8 mouse cellular contexts compared by ENCODE assay signal in the genomic region with DNA sequence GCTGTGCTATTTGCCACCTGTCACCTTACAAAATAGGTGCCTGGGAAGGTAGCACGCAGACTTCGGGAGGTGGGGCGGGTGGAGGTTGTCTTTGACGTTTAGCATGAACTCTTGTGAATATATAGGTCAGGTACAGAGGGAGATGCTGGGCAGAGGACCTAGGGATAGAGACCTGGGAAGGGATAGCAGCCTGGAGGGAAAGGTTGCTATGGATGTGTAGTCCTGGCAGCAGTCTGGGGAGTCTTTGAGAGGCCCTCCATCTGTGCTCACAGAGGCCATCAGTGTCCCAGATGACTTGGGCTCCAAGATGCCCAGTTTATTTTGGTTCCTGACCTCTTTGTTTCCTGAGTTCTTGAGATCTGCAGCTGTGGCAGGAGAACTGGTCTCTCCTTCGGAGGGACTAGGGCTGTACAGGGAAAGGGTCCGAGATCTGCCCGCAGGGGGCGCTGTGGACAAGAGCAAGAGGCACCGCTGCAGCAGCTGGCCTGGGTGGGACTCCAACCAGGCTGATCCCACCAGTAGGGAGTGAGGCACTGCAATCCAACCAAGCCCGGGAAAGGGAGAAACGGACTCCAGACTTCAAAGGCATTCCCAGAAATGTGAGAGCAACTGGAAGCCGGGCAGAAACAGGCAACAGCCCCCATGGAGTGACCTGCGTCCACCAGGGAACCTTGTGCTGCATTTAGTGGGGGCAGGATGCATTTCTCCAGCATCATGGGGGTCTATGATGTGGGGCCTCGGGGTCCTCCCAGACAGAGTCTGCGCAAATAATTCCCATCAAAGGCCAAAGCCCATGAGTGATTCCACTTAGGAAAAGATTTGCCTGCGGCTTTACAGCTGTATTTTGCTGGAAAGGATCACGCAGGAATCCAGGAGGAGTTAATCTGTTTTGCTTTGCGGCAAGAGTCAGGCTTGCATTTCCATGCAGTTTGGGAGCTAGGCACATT.
A peak's percentile ranks its signal among the peaks of the same experiment; 100 is the strongest.
DNase-seq lines count a peak whose midpoint lies in the region; ATAC-seq lines count a peak whose summit lies in the region.

No protein-coding gene starts in this region.

- H3K27me3 ChIP-seq in forebrain, embryonic 12.5 days: peaks cover 30% of the 10 kb centered on the region

- no peak overlapping the region for H3K4me2 ChIP-seq in forebrain, embryonic 12.5 days

- ATAC-seq in forebrain, embryonic 12.5 days (ENCODE audit: low FRiP score): peak; percentile 91

- H3K4me3 ChIP-seq in forebrain, embryonic 12.5 days (replicated peaks): no peak overlapping the region

- DNase-seq in CD8-positive naive resting alpha-beta T cell, adult 2 months (ENCODE audit: low read depth in 2 of 2, low spot score in 2 of 2): peak; percentile 60 to 66
- DNase-seq in brain, adult 2 months (ENCODE audit: low read depth, low spot score): peak; percentile 53
- DNase-seq in heart, postnatal 36 days: peak; percentile 73 to 81
- DNase-seq in layer of hippocampus, adult 9-11 months: peak; percentile 42
- peak; percentile 90 for DNase-seq in lung, postnatal 14 days
- DNase-seq in retina, postnatal 7 days (ENCODE audit: low read depth, low spot score): peak; percentile 74
- DNase-seq in thymus, postnatal 4 days: peak; percentile 97

- peaks cover 12% of the 10 kb centered on the region for H3K4me1 ChIP-seq in forebrain, embryonic 12.5 days

- intact Hi-C loops in heart, postnatal 36 days (cut with DNase I): no loop called here

- H3K9me3 ChIP-seq in forebrain, embryonic 12.5 days: peaks cover 12% of the 10 kb centered on the region; the same call in 1 of the 2 replicates

- H3K27ac ChIP-seq in forebrain, embryonic 12.5 days: no peak overlapping the region

- 27% methylated on average over 18 of the region's 18 CpGs for WGBS in forebrain, embryonic 12.5 days

- H3K36me3 ChIP-seq in forebrain, embryonic 12.5 days (replicated peaks): no peaks in the 10 kb centered on the region

- no peak overlapping the region for H3K9ac ChIP-seq in forebrain, embryonic 12.5 days

Comparison
In these comparisons a context has a peak if more than half of its experiments do, and no peak if none do; other contexts are left out.
1. DNase-seq: peak in every context shown above with its lines; median percentile 97 in thymus, postnatal 4 days; 90 in lung, postnatal 14 days; 77 in heart, postnatal 36 days; 74 in retina, postnatal 7 days; 63 in CD8-positive naive resting alpha-beta T cell, adult 2 months; 53 in brain, adult 2 months; 42 in layer of hippocampus, adult 9-11 months.